Mouse (Mus musculus): Measurements from ENCODE around the gene Rwdd2b.

The Rwdd2b gene

DNA sequence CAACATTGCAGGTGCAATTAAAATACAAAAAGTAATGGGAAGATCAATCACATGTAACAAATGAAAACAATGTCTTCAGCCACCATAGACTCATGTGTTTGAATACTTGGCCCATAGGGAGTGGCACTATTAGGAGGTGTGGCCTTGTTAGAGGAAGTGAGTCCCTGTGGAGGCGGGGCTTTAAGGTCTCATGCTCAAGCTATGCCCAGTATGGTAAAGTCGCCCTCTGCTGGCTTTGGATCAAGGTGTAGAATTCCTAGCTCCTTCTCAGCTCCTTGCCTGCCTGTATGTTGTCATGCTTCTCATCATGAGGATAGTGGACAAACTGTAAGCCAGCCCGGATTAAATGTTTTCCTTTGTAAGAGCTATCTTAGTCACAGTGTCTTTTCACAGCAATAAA lies 35.4 kb downstream of the Rwdd2b start:
- DNase-seq, result no peak

DNA sequence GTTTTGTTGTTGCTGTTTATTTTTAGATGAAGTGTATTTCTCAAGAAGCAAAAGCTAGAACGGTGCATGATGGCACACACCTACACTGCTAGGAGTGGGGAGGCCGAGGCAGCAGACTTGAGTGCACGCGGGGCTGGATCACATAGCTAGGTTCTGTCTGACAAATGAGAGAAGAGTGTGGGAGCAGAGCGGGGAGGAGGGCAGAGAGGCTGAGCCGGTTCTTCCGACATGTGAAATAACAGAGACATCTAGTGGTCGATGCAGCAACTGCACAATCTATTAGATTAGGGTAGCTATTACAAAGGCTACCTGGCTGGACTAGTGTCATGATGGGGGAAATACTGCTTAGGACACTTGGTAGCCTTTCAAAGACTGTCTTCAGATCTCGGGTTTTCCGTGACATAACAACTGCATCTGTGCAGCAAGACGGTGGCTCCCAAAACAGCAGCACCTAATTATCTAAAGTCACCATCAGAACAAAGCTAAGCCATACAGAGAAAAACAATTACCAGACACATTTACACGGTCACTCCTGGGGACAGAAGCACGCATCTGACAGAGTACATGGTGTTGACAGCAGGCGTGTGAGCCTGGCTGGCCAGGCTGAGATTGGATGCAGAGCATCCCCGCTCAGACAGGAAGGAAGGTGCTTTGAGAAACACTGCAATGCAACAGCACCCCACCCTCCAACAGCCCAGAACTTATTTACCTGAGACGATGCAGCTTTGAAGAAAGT lies 46.4 kb downstream of the Rwdd2b start:
- peak; percentile 58 to 81 for DNase-seq

DNA sequence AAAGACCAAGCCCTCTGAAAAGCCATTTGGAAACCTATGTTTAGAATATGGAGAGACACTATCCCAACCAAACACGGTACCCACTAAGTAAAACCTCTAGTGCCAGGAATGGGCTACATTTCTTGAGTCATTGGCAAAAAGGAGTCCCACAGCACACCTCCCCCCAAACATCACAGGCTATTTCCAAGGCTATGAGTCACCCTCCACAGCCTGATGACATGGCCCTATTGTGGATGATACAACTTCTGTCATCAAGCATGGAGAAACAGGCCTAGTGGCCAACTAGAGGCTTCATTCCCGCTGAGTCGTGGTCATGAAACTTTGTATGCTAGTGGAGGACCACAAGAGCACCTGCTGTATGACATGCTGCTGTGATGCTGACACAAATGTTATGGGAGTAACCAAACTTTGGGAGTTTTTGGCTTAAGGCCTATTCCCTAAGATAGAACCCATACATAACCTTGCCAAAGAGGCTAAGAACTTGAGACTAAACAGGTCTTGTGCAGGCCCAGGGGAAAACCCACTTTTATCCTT lies 52.9 kb downstream of the Rwdd2b start:
- no peak for DNase-seq

DNA sequence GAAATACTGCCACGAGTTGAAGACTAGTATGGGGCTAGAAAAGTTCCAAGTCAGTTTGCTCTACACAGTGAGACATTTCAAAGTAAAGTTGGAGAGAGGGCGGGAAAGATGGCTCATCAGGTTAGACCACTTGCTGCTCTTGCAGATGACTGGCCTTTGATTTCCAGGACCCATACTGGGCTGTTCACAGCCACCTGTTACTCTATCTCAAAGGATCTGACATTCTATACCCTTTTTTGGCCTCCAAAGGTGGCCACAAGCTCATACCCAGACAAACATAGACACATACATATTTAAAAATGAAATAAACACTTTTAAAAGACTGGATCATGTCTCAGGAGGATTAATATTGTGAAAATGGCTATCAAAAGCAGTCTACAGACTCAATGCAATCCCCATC lies 56.0 kb downstream of the Rwdd2b start:
- no peak for DNase-seq

Measured in cerebellum, postnatal 25 days (tissue).